Mouse (Mus musculus): ENCODE data around the gene Tnfsf9. TPM values are rescaled to one million over a fixed set of nuclear protein-coding genes. Genes with fewer than 3 reads are reported as not detected.
"Not testable (repeated sequence)": the region's sequence is repeated elsewhere in the genome, so short reads cannot be mapped to it uniquely, and the experiment has no call there.

Tnfsf9 gene
- total RNA-seq, 4 experiments from 2014 or later, result 0.49 to 1.3 (median 1.1) TPM

- DNase-seq (ENCODE audit: low spot score in 2 of 2), result not testable (repeated sequence)
Measured at GRCm38 (mm10) chr17:57134021-57134420, 28.9 kb downstream of the Tnfsf9 start.

GRCm38 (mm10) chr17:57134693-57135092 lies 29.6 kb downstream of the Tnfsf9 start:
- DNase-seq (ENCODE audit: low spot score in 2 of 2), result no peak

GRCm38 (mm10) chr17:57135635-57136034 lies 30.5 kb downstream of the Tnfsf9 start:
- DNase-seq (ENCODE audit: low spot score in 2 of 2), result no peak

- DNase-seq (ENCODE audit: low spot score in 2 of 2), result no peak
Measured at GRCm38 (mm10) chr17:57138676-57139075, 33.6 kb downstream of the Tnfsf9 start.

GRCm38 (mm10) chr17:57139708-57140107 lies 34.6 kb downstream of the Tnfsf9 start:
- no peak for DNase-seq (ENCODE audit: low spot score in 2 of 2)

GRCm38 (mm10) chr17:57143704-57144103 lies 38.6 kb downstream of the Tnfsf9 start:
- DNase-seq (ENCODE audit: low spot score in 2 of 2), result no peak

- no peak for DNase-seq (ENCODE audit: low spot score in 2 of 2)
Measured at GRCm38 (mm10) chr17:57145115-57145514, 40.0 kb downstream of the Tnfsf9 start.

- no peak for DNase-seq (ENCODE audit: low spot score in 2 of 2)
Measured at GRCm38 (mm10) chr17:57148343-57148742, 43.2 kb downstream of the Tnfsf9 start.

GRCm38 (mm10) chr17:57148994-57149803 lies 44.1 kb downstream of the Tnfsf9 start, which contains the start of gene Cd70:
Cd70 (minus strand) TSS chr17:57149777.
- no peak for DNase-seq (ENCODE audit: low spot score in 2 of 2)

GRCm38 (mm10) chr17:57153006-57153405 lies 47.9 kb downstream of the Tnfsf9 start:
- no peak for DNase-seq (ENCODE audit: low spot score in 2 of 2)

GRCm38 (mm10) chr17:57153787-57154186 lies 48.7 kb downstream of the Tnfsf9 start:
- no peak for DNase-seq (ENCODE audit: low spot score in 2 of 2)

Other genes with a start within 250 kb of the Tnfsf9 start
- not detected for gene Acsbg2, start 230.9 kb upstream of the Tnfsf9 start, total RNA-seq (2022)
- gene 1700061G19Rik, start 229.8 kb upstream of the Tnfsf9 start, total RNA-seq (2022), result under 1 TPM in 3 of 4 experiments, not detected in 1; 0.20 to 0.35 (median 0.27) TPM
- gene Mllt1, start 169.9 kb upstream of the Tnfsf9 start, total RNA-seq (2022), result 10 to 100 TPM; 73.9 to 92.9 (median 80.6) TPM
- gene Acer1, start 123.2 kb upstream of the Tnfsf9 start, total RNA-seq (2022), result not detected
- gene Clpp, start 115.0 kb upstream of the Tnfsf9 start, total RNA-seq (2022), result 10 to 100 TPM; 60.9 to 70.6 (median 66.6) TPM
- gene Alkbh7, start 108.0 kb upstream of the Tnfsf9 start, total RNA-seq (2022), result 10 to 100 TPM; 24.3 to 29.5 (median 25.4) TPM
- under 1 TPM in 1 of 4 experiments, not detected in 3; 0.82 TPM for gene Pspn, start 105.3 kb upstream of the Tnfsf9 start, total RNA-seq (2022)
- gene Gtf2f1, start 94.0 kb upstream of the Tnfsf9 start, total RNA-seq (2022), result 10 to 100 TPM; 57.0 to 64.0 (median 61.5) TPM
- under 1 TPM in 2 of 4 experiments, not detected in 2; 0.45 to 0.57 TPM for gene Gm17949, start 93.9 kb upstream of the Tnfsf9 start, total RNA-seq (2022)
- 100 to 1,000 TPM; 105 to 118 (median 111) TPM for gene Khsrp, start 73.8 kb upstream of the Tnfsf9 start, total RNA-seq (2022)
- not detected for gene Slc25a41, start 63.7 kb upstream of the Tnfsf9 start, total RNA-seq (2022)
- gene Crb3, start 46.2 kb upstream of the Tnfsf9 start, total RNA-seq (2022), result 1 to 10 TPM in 2 of 4 experiments, under 1 TPM in 2; 0.70 to 2.1 (median 1.4) TPM
- gene Slc25a23, start 45.5 kb upstream of the Tnfsf9 start, total RNA-seq (2022), result 100 to 1,000 TPM; 352 to 366 (median 355) TPM
- gene Dennd1c, start 26.8 kb upstream of the Tnfsf9 start, total RNA-seq (2022), result 1 to 10 TPM; 1.1 to 4.4 (median 3.0) TPM
- 100 to 1,000 TPM; 500 to 601 (median 567) TPM for gene Tubb4a, start 17.5 kb upstream of the Tnfsf9 start, total RNA-seq (2022)
- gene Cd70, start 44.5 kb downstream of the Tnfsf9 start, total RNA-seq (2022), result under 1 TPM in 1 of 4 experiments, not detected in 3; 0.55 TPM
- not detected for gene Tnfsf14, start 88.9 kb downstream of the Tnfsf9 start, total RNA-seq (2022)
- gene C3, start 122.8 kb downstream of the Tnfsf9 start, total RNA-seq (2022), result 10 to 100 TPM in 2 of 4 experiments, 1 to 10 TPM in 2; 2.2 to 19.0 (median 8.9) TPM
- 10 to 100 TPM; 25.7 to 28.6 (median 28.3) TPM for gene Gpr108, start 143.1 kb downstream of the Tnfsf9 start, total RNA-seq (2022)
- gene Trip10, start 144.1 kb downstream of the Tnfsf9 start, total RNA-seq (2022), result 10 to 100 TPM in 3 of 4 experiments, 1 to 10 TPM in 1; 8.1 to 12.3 (median 11.6) TPM
- gene Vav1, start 173.8 kb downstream of the Tnfsf9 start, total RNA-seq (2022), result 10 to 100 TPM in 2 of 4 experiments, 1 to 10 TPM in 2; 3.3 to 17.4 (median 10.0) TPM